Mouse (Mus musculus): ENCODE results near the gene Tmem87a. TPM values are rescaled to one million over a fixed set of nuclear protein-coding genes. Genes with fewer than 3 reads are reported as not detected.

Tmem87a gene
- total and polyA plus RNA-seq, 3 experiments = 0.88 to 44.1 (median 22.6) TPM

- no peaks in the 10 kb centered on the region for H3K9me3 ChIP-seq (replicated peaks)
- no peak overlapping the region for H3K4me3 ChIP-seq (ENCODE audit: low read depth, low read length)
- TF ChIP-seq TAL1 (conservative IDR thresholded peaks at IDR 0.05; ENCODE audit: low read depth, low read length) = no peak
- TF ChIP-seq GATA2 (IDR thresholded peaks at IDR 0.05; ENCODE audit: borderline replicate concordance, low read depth, low read length) = no peak
- no peak for TF ChIP-seq GATA1 (IDR thresholded peaks at IDR 0.05; ENCODE audit: borderline replicate concordance, low read length)
- no peak for TF ChIP-seq CTCF (IDR thresholded peaks at IDR 0.05; ENCODE audit: low read depth, low read length)
- no peak for TF ChIP-seq POLR2AphosphoS5 (IDR thresholded peaks at IDR 0.05; ENCODE audit: insufficient replicate concordance, low read depth, low read length)
- H3K4me1 ChIP-seq (ENCODE audit: insufficient read depth, low read depth, low read length) = peaks cover 21% of the 10 kb centered on the region
- DNase-seq (ENCODE audit: low spot score) (no peak), ATAC-seq (ENCODE audit: extremely low read depth, insufficient number of reproducible peaks, low FRiP score, poor library complexity, severe bottlenecking) (no peak)
- H3K36me3 ChIP-seq (replicated peaks) = peaks cover 66% of the 10 kb centered on the region
- H3K27me3 ChIP-seq (ENCODE audit: insufficient read depth, low read length) = no peaks in the 10 kb centered on the region
These were observed 52.6 kb downstream of the Tmem87a start for GRCm38 (mm10) chr2:120351321-120351720.

DNA sequence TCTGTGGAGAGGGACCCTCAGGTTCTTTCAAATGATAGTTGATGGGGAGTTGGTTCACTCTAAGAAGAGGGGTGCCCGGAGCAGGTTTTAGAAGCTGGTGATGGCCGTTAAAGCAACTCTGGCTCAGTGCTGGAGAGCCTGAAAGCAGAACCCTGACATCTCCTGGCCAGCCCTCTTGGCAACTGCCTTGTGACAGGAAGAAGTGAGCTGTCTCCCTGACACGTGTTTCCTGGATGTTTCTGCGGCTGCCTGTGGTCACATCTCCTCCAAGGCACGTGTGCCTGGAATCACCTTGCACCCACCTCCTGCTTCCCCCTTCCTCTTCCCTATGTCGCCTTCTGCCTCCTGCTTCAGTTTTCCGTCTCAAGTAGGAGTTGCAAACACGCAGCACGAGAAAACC, 55.8 kb downstream of the Tmem87a start:
- no peak for TF ChIP-seq GATA2 (IDR thresholded peaks at IDR 0.05; ENCODE audit: borderline replicate concordance, low read depth, low read length)
- TF ChIP-seq POLR2AphosphoS5 (IDR thresholded peaks at IDR 0.05; ENCODE audit: insufficient replicate concordance, low read depth, low read length) = no peak
- TF ChIP-seq TAL1 (conservative IDR thresholded peaks at IDR 0.05; ENCODE audit: low read depth, low read length) = no peak
- TF ChIP-seq GATA1 (IDR thresholded peaks at IDR 0.05; ENCODE audit: borderline replicate concordance, low read length) = no peak
- no peak for TF ChIP-seq CTCF (IDR thresholded peaks at IDR 0.05; ENCODE audit: low read depth, low read length)
- Histone ChIP-seq H3K9me3 (replicated peaks) (no peaks in the 10 kb centered on the region), H3K27me3 (ENCODE audit: insufficient read depth, low read length) (no peaks in the 10 kb centered on the region), H3K4me1 (ENCODE audit: insufficient read depth, low read depth, low read length) (peaks cover 21% of the 10 kb centered on the region), H3K36me3 (replicated peaks) (peaks cover 74% of the 10 kb centered on the region), H3K4me3 (ENCODE audit: low read depth, low read length) (no peak overlapping the region)
- DNase-seq (ENCODE audit: low spot score) (no peak), ATAC-seq (ENCODE audit: extremely low read depth, insufficient number of reproducible peaks, low FRiP score, poor library complexity, severe bottlenecking) (no peak)

GRCm38 (mm10) chr2:120341741-120342140, 62.2 kb downstream of the Tmem87a start:
- TF ChIP-seq POLR2AphosphoS5 (IDR thresholded peaks at IDR 0.05; ENCODE audit: insufficient replicate concordance, low read depth, low read length) (no peak), CTCF (IDR thresholded peaks at IDR 0.05; ENCODE audit: low read depth, low read length) (no peak), GATA2 (IDR thresholded peaks at IDR 0.05; ENCODE audit: borderline replicate concordance, low read depth, low read length) (no peak), TAL1 (conservative IDR thresholded peaks at IDR 0.05; ENCODE audit: low read depth, low read length) (no peak), GATA1 (IDR thresholded peaks at IDR 0.05; ENCODE audit: borderline replicate concordance, low read length) (no peak)
- H3K27me3 ChIP-seq (ENCODE audit: insufficient read depth, low read length) = no peaks in the 10 kb centered on the region
- H3K9me3 ChIP-seq (replicated peaks) = no peaks in the 10 kb centered on the region
- H3K36me3 ChIP-seq (replicated peaks) = peaks cover 93% of the 10 kb centered on the region
- no peak for ATAC-seq (ENCODE audit: extremely low read depth, insufficient number of reproducible peaks, low FRiP score, poor library complexity, severe bottlenecking)
- no peaks in the 10 kb centered on the region for H3K4me1 ChIP-seq (ENCODE audit: insufficient read depth, low read depth, low read length)
- no peak for DNase-seq (ENCODE audit: low spot score)
- no peak overlapping the region for H3K4me3 ChIP-seq (ENCODE audit: low read depth, low read length)

GRCm38 (mm10) chr2:120337886-120338285, 66.0 kb downstream of the Tmem87a start:
- no peaks in the 10 kb centered on the region for H3K27me3 ChIP-seq (ENCODE audit: insufficient read depth, low read length)
- no peak for ATAC-seq (ENCODE audit: extremely low read depth, insufficient number of reproducible peaks, low FRiP score, poor library complexity, severe bottlenecking)
- H3K4me1 ChIP-seq (ENCODE audit: insufficient read depth, low read depth, low read length) = no peaks in the 10 kb centered on the region
- TF ChIP-seq CTCF (IDR thresholded peaks at IDR 0.05; ENCODE audit: low read depth, low read length) = no peak
- no peak for TF ChIP-seq POLR2AphosphoS5 (IDR thresholded peaks at IDR 0.05; ENCODE audit: insufficient replicate concordance, low read depth, low read length)
- no peak for TF ChIP-seq GATA1 (IDR thresholded peaks at IDR 0.05; ENCODE audit: borderline replicate concordance, low read length)
- no peak for TF ChIP-seq GATA2 (IDR thresholded peaks at IDR 0.05; ENCODE audit: borderline replicate concordance, low read depth, low read length)
- TF ChIP-seq TAL1 (conservative IDR thresholded peaks at IDR 0.05; ENCODE audit: low read depth, low read length) = no peak
- no peak overlapping the region for H3K4me3 ChIP-seq (ENCODE audit: low read depth, low read length)
- no peaks in the 10 kb centered on the region for H3K9me3 ChIP-seq (replicated peaks)
- no peak for DNase-seq (ENCODE audit: low spot score)
- H3K36me3 ChIP-seq (replicated peaks) = peaks cover 90% of the 10 kb centered on the region

DNA sequence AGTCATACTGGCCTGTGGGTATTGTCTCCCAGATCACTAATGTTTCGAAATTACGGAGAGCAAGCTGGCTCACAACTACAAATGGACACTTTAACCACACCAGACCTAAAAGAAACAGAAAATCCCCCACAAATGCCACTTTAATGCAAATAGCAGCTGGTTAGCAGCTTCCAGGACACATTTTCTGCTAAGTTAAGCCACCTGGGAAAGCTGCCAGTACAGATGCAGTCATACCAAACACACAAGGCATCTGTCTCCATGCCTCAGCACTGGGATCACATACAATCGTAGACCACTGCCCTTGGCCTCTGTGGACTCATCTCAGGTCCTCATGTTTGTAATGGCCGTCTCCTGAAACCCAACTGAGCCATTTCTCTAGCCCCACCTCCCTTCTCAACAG, 72.3 kb downstream of the Tmem87a start:
- DNase-seq (ENCODE audit: low spot score) (no peak), ATAC-seq (ENCODE audit: extremely low read depth, insufficient number of reproducible peaks, low FRiP score, poor library complexity, severe bottlenecking) (no peak)
- no peaks in the 10 kb centered on the region for H3K9me3 ChIP-seq (replicated peaks)
- no peaks in the 10 kb centered on the region for H3K27me3 ChIP-seq (ENCODE audit: insufficient read depth, low read length)
- peaks cover 82% of the 10 kb centered on the region for H3K36me3 ChIP-seq (replicated peaks)
- no peaks in the 10 kb centered on the region for H3K4me1 ChIP-seq (ENCODE audit: insufficient read depth, low read depth, low read length)
- no peak overlapping the region for H3K4me3 ChIP-seq (ENCODE audit: low read depth, low read length)
- TF ChIP-seq CTCF (IDR thresholded peaks at IDR 0.05; ENCODE audit: low read depth, low read length) (no peak), TAL1 (conservative IDR thresholded peaks at IDR 0.05; ENCODE audit: low read depth, low read length) (no peak), GATA2 (IDR thresholded peaks at IDR 0.05; ENCODE audit: borderline replicate concordance, low read depth, low read length) (no peak)

GRCm38 (mm10) chr2:120315077-120315476, 88.8 kb downstream of the Tmem87a start:
- TF ChIP-seq GATA2 (IDR thresholded peaks at IDR 0.05; ENCODE audit: borderline replicate concordance, low read depth, low read length) (no peak), CTCF (IDR thresholded peaks at IDR 0.05; ENCODE audit: low read depth, low read length) (no peak), GATA1 (IDR thresholded peaks at IDR 0.05; ENCODE audit: borderline replicate concordance, low read length) (no peak), POLR2AphosphoS5 (IDR thresholded peaks at IDR 0.05; ENCODE audit: insufficient replicate concordance, low read depth, low read length) (no peak), TAL1 (conservative IDR thresholded peaks at IDR 0.05; ENCODE audit: low read depth, low read length) (no peak)

More at GRCm38 (mm10) chr2:120315077-120315476, 88.8 kb downstream of the Tmem87a start:
- H3K4me1 ChIP-seq (ENCODE audit: insufficient read depth, low read depth, low read length) = no peaks in the 10 kb centered on the region
- H3K4me3 ChIP-seq (ENCODE audit: low read depth, low read length) = no peak overlapping the region
- H3K27me3 ChIP-seq (ENCODE audit: insufficient read depth, low read length) = peaks cover 25% of the 10 kb centered on the region
- ATAC-seq (ENCODE audit: extremely low read depth, insufficient number of reproducible peaks, low FRiP score, poor library complexity, severe bottlenecking) (no peak), DNase-seq (ENCODE audit: low spot score) (no peak)
- no peaks in the 10 kb centered on the region for H3K9me3 ChIP-seq (replicated peaks)
- peaks cover 40% of the 10 kb centered on the region for H3K36me3 ChIP-seq (replicated peaks)

Data from G1E (cell line).